Mouse (Mus musculus) mesoderm, embryonic 11.5 days (tissue): ENCODE data around the gene Zap70.

ENCODE experiments used
- DNase-seq: peaks from one replicate; pipeline ENCODE4 v3.0.0-alpha.2; 2012; ENCODE audit warnings: low read depth, low spot score

The Zap70 gene

GRCm38 (mm10) chr1:36761568-36761967 is at the start of gene Zap70:
Gene Zap70 (plus strand): TSS chr1:36761798.
- no peak for DNase-seq

GRCm38 (mm10) chr1:36714311-36714710 is 47.3 kb upstream of the Zap70 start, which contains the start of gene Actr1b:
Gene Actr1b (minus strand): TSS chr1:36714422.
- no peak for DNase-seq

GRCm38 (mm10) chr1:36718786-36719185 is 42.8 kb upstream of the Zap70 start:
- DNase-seq, result no peak

- DNase-seq, result no peak
Measured at GRCm38 (mm10) chr1:36723146-36724056, 38.2 kb upstream of the Zap70 start.

DNA sequence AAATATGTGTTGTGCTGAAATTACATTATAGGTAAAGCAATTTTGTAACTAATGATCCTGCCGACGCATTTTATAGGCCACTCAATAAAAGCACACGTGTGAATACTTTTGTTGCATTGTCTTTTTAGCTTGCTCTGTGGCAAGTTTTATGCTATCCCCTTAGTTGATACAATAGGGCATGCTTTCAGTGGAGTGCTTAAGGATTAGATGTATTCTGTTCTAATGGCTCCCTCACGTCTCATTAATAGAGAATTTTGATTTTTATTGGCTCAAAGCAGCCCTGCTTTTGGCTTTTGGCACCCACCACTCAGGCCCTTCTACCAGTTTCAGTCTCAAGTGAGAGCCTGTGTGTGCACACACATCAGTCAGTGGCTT is 37.6 kb upstream of the Zap70 start:
- DNase-seq, result no peak

GRCm38 (mm10) chr1:36737300-36737699 is 24.3 kb upstream of the Zap70 start:
- peak; percentile 88 for DNase-seq

GRCm38 (mm10) chr1:36739231-36739630 is 22.4 kb upstream of the Zap70 start:
- no peak for DNase-seq

- DNase-seq, result no peak
Measured at GRCm38 (mm10) chr1:36743046-36743445, 18.6 kb upstream of the Zap70 start.

DNA sequence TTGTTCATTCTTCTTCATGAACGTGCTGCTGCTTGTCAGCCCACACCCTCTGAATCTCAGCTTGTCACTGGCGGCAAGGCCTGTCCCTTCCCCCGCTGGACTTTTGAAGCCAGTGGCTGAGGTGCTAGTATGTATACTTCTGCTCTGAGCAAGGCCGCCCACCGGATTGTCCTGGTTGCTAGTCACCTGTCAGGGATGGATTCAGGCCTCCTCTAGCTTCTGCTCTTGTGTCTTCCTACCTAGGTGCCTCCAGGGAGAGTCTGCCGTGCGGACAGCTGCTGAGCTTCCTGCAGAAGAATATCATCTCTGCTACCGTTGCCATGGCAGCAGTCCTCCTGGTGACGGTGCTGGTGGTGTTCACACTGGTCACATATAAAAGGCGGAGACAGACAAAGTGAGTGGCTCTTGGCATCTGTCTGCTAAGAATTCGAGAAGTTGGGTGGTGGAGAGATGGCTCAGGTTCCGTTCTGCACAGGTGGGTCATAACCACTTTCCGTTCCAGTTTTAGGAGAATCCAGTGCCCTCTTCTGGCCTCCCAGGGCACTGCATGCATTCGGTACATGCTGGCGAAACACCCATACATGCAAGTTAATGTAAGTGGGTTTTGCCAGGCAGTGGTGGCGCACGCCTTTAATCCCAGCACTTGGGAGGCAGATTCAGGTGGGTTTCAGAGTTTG is 17.2 kb upstream of the Zap70 start:
- DNase-seq, result peak; percentile 80

DNA sequence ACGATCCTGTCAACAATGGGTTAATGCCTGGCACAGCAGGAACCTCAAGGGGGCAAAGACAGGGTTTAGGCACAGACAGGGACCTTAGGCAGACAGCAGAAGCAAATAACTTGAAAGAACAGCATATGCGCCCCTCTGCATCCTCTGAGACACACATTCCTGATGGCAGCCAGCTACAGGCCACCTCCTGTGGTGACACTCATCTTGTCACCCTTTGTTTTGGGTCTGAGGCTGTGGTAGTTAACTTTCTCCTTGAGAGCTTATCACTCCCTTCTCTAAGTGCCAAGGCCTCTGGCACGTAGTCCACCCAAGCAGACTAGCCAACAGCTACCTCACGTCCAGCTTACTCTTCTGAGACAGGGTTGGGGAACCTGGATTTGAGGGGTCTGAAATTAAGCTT is 15.9 kb upstream of the Zap70 start:
- DNase-seq, result no peak

- no peak for DNase-seq
Measured at GRCm38 (mm10) chr1:36746452-36746851, 15.1 kb upstream of the Zap70 start.

DNA sequence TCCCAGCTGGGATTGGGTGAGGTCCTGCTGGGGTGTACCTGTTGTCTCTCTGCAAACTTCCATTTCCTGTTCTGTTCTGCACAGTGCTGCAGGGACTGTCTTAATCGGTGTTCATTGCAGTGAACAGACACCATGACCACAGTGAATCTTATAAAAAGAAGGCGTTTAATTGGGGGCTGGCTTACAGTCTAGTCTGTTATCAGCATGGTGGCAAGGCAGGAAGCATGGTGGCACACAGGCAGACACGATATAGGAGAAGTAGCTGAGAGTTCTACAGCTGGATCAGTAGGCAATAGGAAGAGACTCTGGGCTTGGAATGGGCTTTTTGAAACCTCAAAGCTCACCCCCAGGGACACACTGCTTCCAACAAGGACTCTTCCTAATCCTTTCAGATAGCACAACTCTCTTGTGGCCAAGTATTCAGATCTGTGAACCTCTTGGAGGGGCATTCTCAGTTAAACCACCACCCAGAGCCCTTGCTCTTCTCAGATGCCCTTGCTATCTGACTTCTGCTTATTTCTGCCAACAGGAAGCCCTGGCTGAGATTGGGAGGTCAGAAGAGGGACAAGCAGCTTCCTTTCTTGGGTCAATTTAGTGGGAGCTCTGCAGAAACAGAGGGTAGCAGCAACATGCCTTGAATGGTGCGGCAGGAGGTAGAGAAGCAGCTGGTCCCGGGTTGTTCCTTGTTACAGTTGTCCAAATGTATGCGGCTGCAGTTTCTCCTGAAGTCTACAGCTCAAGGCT is 7.5 kb upstream of the Zap70 start:
- DNase-seq, result no peak

- DNase-seq, result no peak
Measured at GRCm38 (mm10) chr1:36758553-36758952, 3.0 kb upstream of the Zap70 start.

DNA sequence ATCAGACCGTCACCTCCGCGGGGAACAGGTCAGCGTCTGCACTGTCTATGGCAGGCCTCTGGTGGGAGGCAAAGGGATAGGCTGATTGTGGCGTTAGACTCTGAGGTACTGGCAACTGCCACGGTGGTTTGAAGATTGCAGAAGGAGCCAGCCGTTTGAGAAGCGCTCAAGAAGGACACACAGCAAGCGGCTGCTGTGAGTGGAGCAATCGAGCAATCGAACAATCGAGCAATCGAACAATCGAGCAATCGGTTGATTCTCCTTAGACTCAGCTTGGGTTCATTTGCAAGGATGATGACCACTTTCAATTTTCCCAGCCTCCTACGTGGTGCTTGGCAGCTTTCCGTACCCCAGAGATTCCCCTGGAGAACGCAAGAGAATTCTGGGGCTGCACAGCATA is 2.5 kb upstream of the Zap70 start:
- no peak for DNase-seq

DNA sequence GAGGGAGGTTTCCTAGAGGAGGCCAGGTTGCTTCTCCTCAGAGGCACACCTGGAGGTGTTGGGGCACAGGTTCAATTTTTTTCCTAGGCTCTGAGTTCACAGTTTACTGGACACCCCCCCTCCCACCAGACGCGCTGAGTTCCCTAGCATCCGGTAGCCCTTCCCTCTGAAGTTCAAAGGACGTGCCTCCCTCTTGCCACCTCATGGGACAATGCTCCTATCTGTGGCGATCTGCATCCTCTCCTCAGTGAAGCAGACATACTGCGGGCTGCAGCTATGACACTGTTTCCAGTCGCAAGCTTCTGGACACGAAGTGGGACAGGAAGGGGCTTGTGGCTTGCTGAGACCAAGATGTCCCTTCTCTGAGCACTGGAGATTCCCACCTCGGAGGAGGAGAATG is 1.2 kb upstream of the Zap70 start:
- no peak for DNase-seq

DNA sequence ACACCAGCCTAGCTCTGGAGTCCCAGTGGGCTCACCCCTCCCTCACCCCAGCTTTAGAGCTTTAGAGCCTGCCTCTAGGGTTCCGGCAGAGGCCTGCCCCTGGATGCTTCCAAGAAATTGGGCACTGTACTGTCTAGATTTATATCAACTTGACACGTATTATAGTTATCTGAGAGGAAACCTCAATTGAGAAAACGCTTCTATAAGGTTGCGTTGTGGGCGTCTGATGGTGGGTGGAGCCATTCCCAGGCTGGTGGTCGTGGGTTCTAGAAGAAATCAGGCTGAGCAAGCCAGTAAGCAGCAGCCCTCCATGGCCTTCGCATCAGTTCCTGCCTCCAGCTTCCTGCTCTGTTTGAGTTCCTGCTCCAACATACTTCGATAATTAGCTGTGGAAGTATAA is 537 bp upstream of the Zap70 start:
- no peak for DNase-seq

DNA sequence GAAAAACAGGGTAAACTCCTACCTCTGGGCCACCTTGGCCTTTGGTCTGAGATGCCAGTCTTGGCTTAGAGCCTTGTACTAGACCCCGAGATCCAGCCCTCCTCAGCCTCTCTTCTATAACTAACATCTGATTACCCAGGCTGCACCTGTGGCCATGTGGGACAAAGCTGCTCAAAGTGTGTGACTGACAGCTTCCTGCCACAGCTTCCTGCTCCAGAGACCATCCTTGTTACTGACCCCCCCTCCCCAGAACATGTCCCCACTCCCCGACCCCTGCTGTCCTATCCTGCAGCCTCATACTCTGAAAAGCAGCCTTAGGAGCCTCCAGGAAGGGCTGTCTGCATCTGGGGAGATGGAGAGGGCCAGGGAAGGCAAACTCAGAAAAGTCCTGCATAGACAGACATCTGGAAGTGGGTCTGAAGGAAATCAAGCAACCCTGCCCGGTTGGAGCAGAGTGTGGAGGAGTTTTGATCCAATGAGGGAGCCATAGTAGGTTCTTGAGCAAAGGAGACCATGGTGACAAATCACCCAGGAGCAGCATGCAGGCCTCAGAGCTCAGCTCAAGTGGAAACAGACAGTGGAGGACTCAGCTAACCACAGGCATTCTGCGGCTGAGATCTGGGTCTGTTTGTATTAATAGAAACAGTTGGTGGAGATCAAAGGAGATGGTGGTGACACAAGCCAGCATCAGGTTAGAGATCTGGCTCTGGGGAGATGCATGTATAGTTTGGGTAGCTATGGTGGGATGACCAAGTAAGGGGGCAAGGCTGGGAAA is 5.0 kb downstream of the Zap70 start:
- DNase-seq, result no peak

DNA sequence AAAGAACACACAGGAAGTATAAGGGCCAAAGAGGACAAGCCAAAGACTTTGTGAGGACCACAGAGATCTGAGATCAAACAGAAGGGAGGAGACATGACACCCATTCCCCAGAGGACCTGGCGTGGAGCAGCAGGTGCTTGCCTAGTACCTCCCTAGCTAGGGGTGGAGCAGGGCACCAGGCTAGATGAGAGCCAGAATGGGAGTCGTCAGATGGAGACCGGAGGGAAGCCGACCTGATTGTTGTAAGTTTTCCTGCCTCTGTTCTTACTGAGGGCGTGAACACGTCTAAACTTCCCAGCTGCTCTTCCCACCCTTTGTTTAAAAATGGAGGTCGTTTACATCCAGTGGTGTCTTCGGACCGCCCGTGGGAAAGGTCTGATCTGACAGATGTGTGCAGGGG is 5.7 kb downstream of the Zap70 start:
- no peak for DNase-seq

- no peak for DNase-seq
Measured at GRCm38 (mm10) chr1:36768786-36769185, 7.2 kb downstream of the Zap70 start.

DNA sequence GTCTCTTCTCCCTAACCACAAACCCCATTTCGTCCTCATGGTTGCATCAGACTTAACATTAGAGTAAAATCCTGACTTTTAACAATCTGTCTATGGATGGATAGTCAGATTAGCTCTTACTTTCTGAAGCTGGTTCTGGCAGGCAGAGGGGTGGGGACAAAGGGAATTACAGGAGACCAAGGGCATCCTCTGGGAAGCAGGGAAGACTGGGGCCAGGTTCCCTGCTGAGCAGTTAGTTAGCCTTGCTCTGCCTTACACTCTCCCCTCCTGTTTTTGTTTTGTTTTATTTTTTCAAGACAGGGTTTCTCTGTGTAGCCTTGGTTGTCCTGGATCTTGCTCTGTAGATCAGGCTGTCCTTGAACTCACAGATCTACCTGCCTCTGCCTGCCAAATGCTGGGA is 8.4 kb downstream of the Zap70 start:
- no peak for DNase-seq

GRCm38 (mm10) chr1:36770998-36771397 is 9.4 kb downstream of the Zap70 start:
- peak; percentile 34 for DNase-seq
